Mouse (Mus musculus) ES-E14 (cell line): Measurements from ENCODE around the gene Cerkl. TPM values are rescaled to one million over a fixed set of nuclear protein-coding genes. Genes with fewer than 3 reads are reported as not detected.

Experiments
- DNase-seq: peaks from one replicate; pipeline ENCODE4 v3.0.0-alpha.2; 2013; ENCODE audit warnings: low read depth, low spot score
- H3K27ac ChIP-seq: 2 replicates; pipeline ENCODE4 v1.5.1; 2012; ENCODE audit warnings: low read depth, mild to moderate bottlenecking, low read length, moderate library complexity, mixed read lengths; ENCODE audit not compliant: poor library complexity, insufficient read depth, severe bottlenecking
- H3K36me3 ChIP-seq: 2 replicates; pipeline ENCODE4 v1.6.1; 2012; ENCODE audit warnings: mild to moderate bottlenecking, low read length, moderate library complexity, mixed read lengths; ENCODE audit not compliant: control insufficient read depth, poor library complexity, insufficient read depth, severe bottlenecking
- H3K4me1 ChIP-seq, 2 experiments: fragments of 150-350 bp in 1 of 2; sonication (generic) in 1 of 2; 2 replicates each; pipeline ENCODE4 v1.6.1; 2012; ENCODE audit warnings: low read length in 2 of 2, mild to moderate bottlenecking in 1 of 2, mixed read lengths in 1 of 2; ENCODE audit not compliant: control insufficient read depth in 2 of 2, insufficient read depth in 2 of 2, poor library complexity in 1 of 2
- H3K4me3 ChIP-seq, 2 experiments: fragments of 150-350 bp in 1 of 2; sonication (generic) in 1 of 2; 2 replicates each; pipeline ENCODE4 v1.5.1; 2012; ENCODE audit warnings: low read length in 2 of 2, low read depth in 1 of 2, mild to moderate bottlenecking in 1 of 2, mixed read lengths in 1 of 2; ENCODE audit not compliant: insufficient read depth in 1 of 2, poor library complexity in 1 of 2, severe bottlenecking in 1 of 2
- H3K9ac ChIP-seq: 2 replicates; pipeline ENCODE4 v1.6.1; 2012; ENCODE audit warnings: low read depth, mild to moderate bottlenecking, low read length, mixed read lengths; ENCODE audit not compliant: poor library complexity, insufficient read depth, severe bottlenecking
- H3K9me3 ChIP-seq: fragments of 150-350 bp; sonication (generic); 2 replicates; pipeline ENCODE4 v1.6.1; 2012; ENCODE audit warnings: low read depth, mild to moderate bottlenecking, low read length; ENCODE audit not compliant: control insufficient read depth, insufficient read depth
- CHD2 ChIP-seq: IDR thresholded peaks from 2 replicates; pipeline ENCODE4 v1.6.1; 2014; ENCODE audit warnings: mild to moderate bottlenecking, low read depth, low read length, inconsistent platforms
- HCFC1 ChIP-seq: IDR thresholded peaks from 2 replicates; pipeline ENCODE4 v1.6.1; 2012; ENCODE audit warnings: low read length, inconsistent platforms, borderline replicate concordance; ENCODE audit not compliant: insufficient read depth
- MAFK ChIP-seq: IDR thresholded peaks from 2 replicates; pipeline ENCODE4 v1.6.1; 2014; ENCODE audit warnings: mild to moderate bottlenecking, low read depth, low read length, inconsistent platforms; ENCODE audit not compliant: insufficient read depth
- ZC3H11A ChIP-seq: IDR thresholded peaks from 2 replicates; pipeline ENCODE4 v1.6.1; 2012; ENCODE audit warnings: low read depth, mild to moderate bottlenecking, inconsistent platforms, low read length, borderline replicate concordance
- ZNF384 ChIP-seq: IDR thresholded peaks from 2 replicates; pipeline ENCODE4 v1.6.1; 2012; ENCODE audit warnings: low read depth, low read length, inconsistent platforms
- in situ Hi-C, 2 experiments: fragments of 600-800 bp; cut with MboI; formaldehyde crosslinking; loops; one replicate each; pipeline ENCODE4 v1.15.1; 2025; ENCODE audit warnings: low sequenced_read_pairs in 2 of 2, inconsistent platforms in 1 of 2; ENCODE audit not compliant: unreplicated experiment in 2 of 2
- total RNA-seq: library from RNA; depleted of rRNA; stranded (reverse); fragments of 300-350 nt; gene quantifications from 2 replicates; pipeline ENCODE4 v1.2.3, GENCODE M21; 2012

The Cerkl gene
- total RNA-seq, 1 experiment, result 1.4 TPM

GRCm38 (mm10) chr2:79449371-79449770 lies 7.2 kb downstream of the Cerkl start:
- no peak for DNase-seq
- TF ChIP-seq ZC3H11A, result no peak
- no peak for TF ChIP-seq ZNF384
- no peak for TF ChIP-seq MAFK
- TF ChIP-seq CHD2, result no peak
- no peak for TF ChIP-seq HCFC1
- peaks cover 0 to 6% of the 10 kb centered on the region in 2 experiments; a peak in 1 of 4 replicates for H3K4me1 ChIP-seq
- no peak overlapping the region for H3K4me3 ChIP-seq
- no peaks in the 10 kb centered on the region for H3K9me3 ChIP-seq
- H3K36me3 ChIP-seq, result no peaks in the 10 kb centered on the region
- no peak overlapping the region for H3K9ac ChIP-seq
- H3K27ac ChIP-seq, result no peak overlapping the region
- in situ Hi-C loops, result no loop called here

- no peaks in the 10 kb centered on the region for H3K36me3 ChIP-seq
- no peak overlapping the region for H3K27ac ChIP-seq
- 0 out of 4 replicates have a peak, but pooled peaks cover 0 to 4% of the 10 kb centered on the region in 2 experiments for H3K4me1 ChIP-seq
- TF ChIP-seq HCFC1, result no peak
- TF ChIP-seq ZNF384, result no peak
- TF ChIP-seq CHD2, result no peak
- no peak for TF ChIP-seq ZC3H11A
- no peak for TF ChIP-seq MAFK
- in situ Hi-C loops, result no loop called here
- no peaks in the 10 kb centered on the region for H3K9me3 ChIP-seq
- H3K4me3 ChIP-seq, result no peak overlapping the region
- DNase-seq, result no peak
- H3K9ac ChIP-seq, result no peak overlapping the region
Measured at GRCm38 (mm10) chr2:79447198-79447597, 9.4 kb downstream of the Cerkl start.

DNA sequence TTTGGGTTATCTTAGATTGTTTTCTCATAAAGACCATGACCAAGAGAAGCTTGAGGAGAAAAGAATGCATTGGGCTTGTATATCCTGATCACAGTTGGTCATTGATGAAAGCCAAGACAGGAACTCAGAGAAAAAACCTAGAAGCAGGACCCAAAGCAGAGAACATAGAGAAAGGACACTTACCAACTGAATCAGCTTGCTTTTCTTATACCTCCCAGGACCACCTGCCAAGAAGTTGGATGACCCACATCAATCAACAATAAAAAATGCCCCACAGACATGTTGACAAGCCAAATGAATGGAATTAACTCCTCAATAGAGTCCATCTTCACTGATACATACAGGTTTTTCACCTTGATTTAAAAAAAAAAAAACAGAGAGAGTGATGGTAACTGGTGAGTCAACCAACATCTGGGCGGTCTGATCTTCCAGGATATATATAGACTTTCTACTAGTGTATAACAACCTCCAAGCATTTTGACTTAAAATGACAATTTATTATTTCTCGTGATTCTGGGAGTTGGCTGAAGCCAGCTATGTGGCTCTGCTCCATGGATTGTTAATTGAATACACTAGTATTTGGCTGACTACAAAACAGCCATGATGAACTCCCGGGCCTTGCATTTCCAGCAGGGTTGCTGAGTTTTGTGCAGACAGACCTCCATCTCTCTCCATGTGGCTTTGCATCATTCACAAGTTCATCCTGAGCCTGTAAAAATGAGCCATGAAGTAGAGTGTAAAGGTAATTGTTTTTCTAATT lies 12.5 kb downstream of the Cerkl start:
- TF ChIP-seq HCFC1, result no peak
- TF ChIP-seq MAFK, result no peak
- no peak for TF ChIP-seq ZC3H11A
- TF ChIP-seq CHD2, result no peak
- TF ChIP-seq ZNF384, result no peak
- Histone ChIP-seq H3K9ac (no peak overlapping the region), H3K36me3 (no peaks in the 10 kb centered on the region), H3K4me3 (no peak overlapping the region), H3K9me3 (no peaks in the 10 kb centered on the region), H3K4me1 (0 out of 4 replicates have a peak, but pooled peaks cover 0 to 4% of the 10 kb centered on the region in 2 experiments), H3K27ac (no peak overlapping the region)
- in situ Hi-C loops, result no loop called here
- no peak for DNase-seq

DNA sequence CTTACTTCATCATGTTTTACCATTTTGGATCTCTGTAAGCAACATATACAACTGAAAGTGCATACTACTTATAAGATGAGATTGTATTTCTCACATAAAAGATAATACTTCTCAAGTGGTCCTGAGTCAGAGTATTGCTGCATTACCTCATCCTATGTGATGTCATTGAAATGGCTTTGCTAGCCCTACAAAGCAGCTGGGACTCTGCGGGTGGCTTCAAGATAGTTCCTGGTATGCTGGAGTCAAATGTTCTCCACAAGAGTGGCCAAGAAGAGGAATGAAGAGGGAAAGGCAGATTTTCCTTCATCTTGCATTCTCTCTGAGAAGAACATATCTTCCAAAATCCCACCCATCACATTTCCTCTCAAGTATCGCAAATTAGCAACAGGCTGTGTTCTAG lies 13.2 kb downstream of the Cerkl start:
- Histone ChIP-seq H3K9me3 (no peaks in the 10 kb centered on the region), H3K27ac (no peak overlapping the region), H3K4me3 (no peak overlapping the region), H3K9ac (no peak overlapping the region), H3K4me1 (0 out of 4 replicates have a peak, but pooled peaks cover 0 to 4% of the 10 kb centered on the region in 2 experiments), H3K36me3 (no peaks in the 10 kb centered on the region)
- TF ChIP-seq MAFK, result no peak
- no peak for TF ChIP-seq HCFC1
- no peak for TF ChIP-seq ZC3H11A
- no peak for TF ChIP-seq ZNF384
- TF ChIP-seq CHD2, result no peak
- no peak for DNase-seq
- in situ Hi-C loops, result no loop called here
